Mouse (Mus musculus) small intestine, adult 2 months (tissue): ENCODE data around the gene Gm20388.

Experiments
- CTCF ChIP-seq: fragments of 200-500 bp; IDR thresholded peaks from 2 replicates; pipeline ENCODE4 v1.5.1; 2012; ENCODE audit warnings: low read depth, mild to moderate bottlenecking, control low read depth, inconsistent platforms, low read length, moderate library complexity, mixed read lengths; ENCODE audit not compliant: insufficient replicate concordance, insufficient read length; ENCODE audit errors: extremely low read depth
- POLR2A ChIP-seq: fragments of 200-500 bp; IDR thresholded peaks from 2 replicates; pipeline ENCODE4 v1.6.1; 2012; ENCODE audit warnings: low read depth, mild to moderate bottlenecking, control low read depth, inconsistent platforms, low read length, moderate library complexity

DNA sequence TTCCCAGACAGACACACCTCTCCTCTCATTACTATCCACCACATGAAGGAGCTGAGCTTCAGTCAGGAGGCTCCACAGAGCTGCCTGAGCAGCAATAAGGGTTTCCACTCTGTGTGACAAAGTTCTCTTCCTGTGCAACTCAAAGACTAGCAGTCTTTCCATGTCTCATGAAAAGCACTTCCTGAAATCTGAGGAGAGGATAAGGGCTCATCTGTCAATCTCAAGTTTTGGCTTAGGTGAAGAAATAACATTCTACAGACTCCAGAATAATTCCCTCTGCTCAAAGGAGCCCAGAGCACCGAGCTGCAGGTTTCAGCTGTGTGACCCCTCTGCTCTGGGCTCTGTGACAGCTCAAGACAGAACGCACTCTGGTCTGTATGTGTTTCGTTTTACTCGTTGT lies 3342.3 kb downstream of the Gm20388 start:
- TF ChIP-seq CTCF, result no peak
- TF ChIP-seq POLR2A, result no peak
